Mouse (Mus musculus): ENCODE results near the gene Lrrc55. TPM values are rescaled to one million over a fixed set of nuclear protein-coding genes. Genes with fewer than 3 reads are reported as not detected.

Gene Lrrc55
- polyA plus RNA-seq, 1 experiment from 2014 or later: 0.46 TPM

- H3K4me2 ChIP-seq: no peak overlapping the region
- no peaks in the 10 kb centered on the region for H3K4me1 ChIP-seq (replicated peaks)
- ATAC-seq (ENCODE audit: insufficient number of reproducible peaks, insufficient read depth, low FRiP score, low TSS enrichment, low read depth): no peak
- H3K4me3 ChIP-seq (replicated peaks): no peak overlapping the region
- H3K9me3 ChIP-seq: no peaks in the 10 kb centered on the region
- WGBS: 79% methylated on average over 3 of the region's 3 CpGs
- no peaks in the 10 kb centered on the region for H3K27me3 ChIP-seq
- H3K9ac ChIP-seq (replicated peaks): no peak overlapping the region
- H3K36me3 ChIP-seq: no peaks in the 10 kb centered on the region
- no peak overlapping the region for H3K27ac ChIP-seq
Observed at GRCm38 (mm10) chr2:85145346-85145745, 51.7 kb downstream of the Lrrc55 start.

GRCm38 (mm10) chr2:85144908-85145307, 52.1 kb downstream of the Lrrc55 start:
- 88% methylated on average over 2 of the region's 2 CpGs for WGBS
- no peak overlapping the region for H3K27ac ChIP-seq
- no peak overlapping the region for H3K4me2 ChIP-seq
- H3K9ac ChIP-seq (replicated peaks): no peak overlapping the region
- no peaks in the 10 kb centered on the region for H3K4me1 ChIP-seq (replicated peaks)
- ATAC-seq (ENCODE audit: insufficient number of reproducible peaks, insufficient read depth, low FRiP score, low TSS enrichment, low read depth): no peak
- no peaks in the 10 kb centered on the region for H3K36me3 ChIP-seq
- H3K27me3 ChIP-seq: no peaks in the 10 kb centered on the region
- no peak overlapping the region for H3K4me3 ChIP-seq (replicated peaks)
- H3K9me3 ChIP-seq: no peaks in the 10 kb centered on the region

- Histone ChIP-seq H3K4me3 (replicated peaks) (no peak overlapping the region), H3K27me3 (peaks cover 15% of the 10 kb centered on the region), H3K9me3 (no peaks in the 10 kb centered on the region), H3K27ac (no peak overlapping the region), H3K4me2 (no peak overlapping the region), H3K36me3 (no peaks in the 10 kb centered on the region), H3K4me1 (replicated peaks) (no peaks in the 10 kb centered on the region), H3K9ac (replicated peaks) (no peak overlapping the region)
- ATAC-seq (ENCODE audit: insufficient number of reproducible peaks, insufficient read depth, low FRiP score, low TSS enrichment, low read depth): no peak
Observed at GRCm38 (mm10) chr2:85140833-85141232, 56.2 kb downstream of the Lrrc55 start.

GRCm38 (mm10) chr2:85139846-85140245, 57.2 kb downstream of the Lrrc55 start:
- ATAC-seq (ENCODE audit: insufficient number of reproducible peaks, insufficient read depth, low FRiP score, low TSS enrichment, low read depth): no peak
- Histone ChIP-seq H3K27ac (no peak overlapping the region), H3K4me1 (replicated peaks) (no peaks in the 10 kb centered on the region), H3K9me3 (no peaks in the 10 kb centered on the region), H3K9ac (replicated peaks) (no peak overlapping the region), H3K27me3 (peaks cover 17% of the 10 kb centered on the region), H3K4me3 (replicated peaks) (no peak overlapping the region), H3K4me2 (no peak overlapping the region), H3K36me3 (no peaks in the 10 kb centered on the region)
- 62% methylated on average over 7 of the region's 7 CpGs for WGBS

GRCm38 (mm10) chr2:85139393-85139792, 57.6 kb downstream of the Lrrc55 start:
- Histone ChIP-seq H3K4me2 (no peak overlapping the region), H3K27me3 (peaks cover 17% of the 10 kb centered on the region), H3K4me3 (replicated peaks) (no peak overlapping the region), H3K9me3 (no peaks in the 10 kb centered on the region), H3K9ac (replicated peaks) (no peak overlapping the region), H3K27ac (no peak overlapping the region), H3K36me3 (no peaks in the 10 kb centered on the region), H3K4me1 (replicated peaks) (no peaks in the 10 kb centered on the region)
- no peak for ATAC-seq (ENCODE audit: insufficient number of reproducible peaks, insufficient read depth, low FRiP score, low TSS enrichment, low read depth)
- WGBS: 54% methylated on average over 4 of the region's 4 CpGs

GRCm38 (mm10) chr2:85138143-85138542, 58.9 kb downstream of the Lrrc55 start:
- no peaks in the 10 kb centered on the region for H3K9me3 ChIP-seq
- H3K4me2 ChIP-seq: no peak overlapping the region
- H3K27me3 ChIP-seq: peaks cover 17% of the 10 kb centered on the region
- H3K36me3 ChIP-seq: no peaks in the 10 kb centered on the region
- WGBS: 33% methylated on average over 2 of the region's 2 CpGs
- no peak for ATAC-seq (ENCODE audit: insufficient number of reproducible peaks, insufficient read depth, low FRiP score, low TSS enrichment, low read depth)
- no peak overlapping the region for H3K4me3 ChIP-seq (replicated peaks)
- H3K9ac ChIP-seq (replicated peaks): no peak overlapping the region
- no peak overlapping the region for H3K27ac ChIP-seq
- no peaks in the 10 kb centered on the region for H3K4me1 ChIP-seq (replicated peaks)

GRCm38 (mm10) chr2:85137601-85138140, 59.3 kb downstream of the Lrrc55 start:
- H3K9ac ChIP-seq (replicated peaks): no peak overlapping the region

GRCm38 (mm10) chr2:85136831-85137520, 60.0 kb downstream of the Lrrc55 start:
- Histone ChIP-seq H3K4me3 (replicated peaks) (0 out of 2 replicates have a peak overlapping the region, but pooled peaks have one; percentile 7), H3K27ac (no peak overlapping the region)
- WGBS: 79% methylated on average over 21 of the region's 21 CpGs

More at GRCm38 (mm10) chr2:85137601-85138140, 59.3 kb downstream of the Lrrc55 start:
- no peak overlapping the region for H3K4me2 ChIP-seq
- H3K4me3 ChIP-seq (replicated peaks): no peak overlapping the region
- H3K4me1 ChIP-seq (replicated peaks): no peaks in the 10 kb centered on the region
- no peaks in the 10 kb centered on the region for H3K9me3 ChIP-seq
- peaks cover 17% of the 10 kb centered on the region for H3K27me3 ChIP-seq
- 52% methylated on average over 10 of the region's 10 CpGs for WGBS
- H3K36me3 ChIP-seq: no peaks in the 10 kb centered on the region
- ATAC-seq (ENCODE audit: insufficient number of reproducible peaks, insufficient read depth, low FRiP score, low TSS enrichment, low read depth): no peak
- H3K27ac ChIP-seq: 0 out of 2 replicates have a peak overlapping the region, but pooled peaks have one; percentile 23

GRCm38 (mm10) chr2:85136089-85136488, 60.9 kb downstream of the Lrrc55 start, which contains the start of gene Aplnr:
Gene Aplnr (plus strand): TSS chr2:85136225.
- 7% methylated on average over 4 of the region's 4 CpGs for WGBS
- Histone ChIP-seq H3K4me1 (replicated peaks) (no peaks in the 10 kb centered on the region), H3K36me3 (no peaks in the 10 kb centered on the region), H3K27ac (no peak within 1 kb of the TSS), H3K9ac (replicated peaks) (no peak within 1 kb of the TSS), H3K27me3 (peaks cover 22% of the 10 kb centered on the region), H3K9me3 (no peaks in the 10 kb centered on the region), H3K4me3 (replicated peaks) (0 out of 2 replicates have a peak within 1 kb of the TSS, but pooled peaks have one; percentile 7), H3K4me2 (no peak within 1 kb of the TSS)
- ATAC-seq (ENCODE audit: insufficient number of reproducible peaks, insufficient read depth, low FRiP score, low TSS enrichment, low read depth): 0 out of 2 replicates have a peak, but pooled peaks have one; percentile 32

More at GRCm38 (mm10) chr2:85136831-85137520, 60.0 kb downstream of the Lrrc55 start:
- no peak overlapping the region for H3K9ac ChIP-seq (replicated peaks)
- H3K9me3 ChIP-seq: no peaks in the 10 kb centered on the region
- no peaks in the 10 kb centered on the region for H3K36me3 ChIP-seq
- ATAC-seq (ENCODE audit: insufficient number of reproducible peaks, insufficient read depth, low FRiP score, low TSS enrichment, low read depth): no peak
- H3K4me1 ChIP-seq (replicated peaks): no peaks in the 10 kb centered on the region
- peaks cover 21% of the 10 kb centered on the region for H3K27me3 ChIP-seq
- no peak overlapping the region for H3K4me2 ChIP-seq

- Histone ChIP-seq H3K27ac (no peak overlapping the region), H3K27me3 (peaks cover 22% of the 10 kb centered on the region), H3K4me3 (replicated peaks) (no peak overlapping the region), H3K4me2 (no peak overlapping the region), H3K9ac (replicated peaks) (no peak overlapping the region), H3K4me1 (replicated peaks) (no peaks in the 10 kb centered on the region), H3K36me3 (no peaks in the 10 kb centered on the region), H3K9me3 (no peaks in the 10 kb centered on the region)
- WGBS: 44% methylated on average over 1 of the region's 1 CpGs
- no peak for ATAC-seq (ENCODE audit: insufficient number of reproducible peaks, insufficient read depth, low FRiP score, low TSS enrichment, low read depth)
Observed at GRCm38 (mm10) chr2:85135099-85135498, 61.9 kb downstream of the Lrrc55 start.

GRCm38 (mm10) chr2:85132204-85132603, 64.8 kb downstream of the Lrrc55 start:
- no peak for ATAC-seq (ENCODE audit: insufficient number of reproducible peaks, insufficient read depth, low FRiP score, low TSS enrichment, low read depth)
- WGBS: 40% methylated on average over 2 of the region's 2 CpGs

More at GRCm38 (mm10) chr2:85132204-85132603, 64.8 kb downstream of the Lrrc55 start:
- H3K4me3 ChIP-seq (replicated peaks): no peak overlapping the region
- H3K27me3 ChIP-seq: peaks cover 18% of the 10 kb centered on the region
- no peak overlapping the region for H3K27ac ChIP-seq
- H3K4me1 ChIP-seq (replicated peaks): no peaks in the 10 kb centered on the region
- no peaks in the 10 kb centered on the region for H3K36me3 ChIP-seq
- no peaks in the 10 kb centered on the region for H3K9me3 ChIP-seq
- H3K4me2 ChIP-seq: no peak overlapping the region
- no peak overlapping the region for H3K9ac ChIP-seq (replicated peaks)
